Mouse (Mus musculus) mouse trophoblast stem cell (cell line): ENCODE results near the gene Rabep1.
"Not testable (repeated sequence)": the region's sequence is repeated elsewhere in the genome, so short reads cannot be mapped to it uniquely, and the experiment has no call there.

Source experiments
- in situ Hi-C, 2 experiments: fragments of 300-500 bp; cut with MseI, MboI; formaldehyde crosslinking; loops; 2 replicates in 1 of 2; 3 replicates in 1 of 2; pipeline ENCODE4 v1.15.1; 2025

Rabep1 gene

GRCm38 (mm10) chr11:70828975-70829615 is 15.5 kb upstream of the Rabep1 start:
- in situ Hi-C loops = no loop called here

- in situ Hi-C loops = no loop called here
These were observed 13.4 kb upstream of the Rabep1 start for GRCm38 (mm10) chr11:70831201-70831600.

- in situ Hi-C loops = no loop called here
These were observed 11.2 kb upstream of the Rabep1 start for GRCm38 (mm10) chr11:70833408-70833807.

DNA sequence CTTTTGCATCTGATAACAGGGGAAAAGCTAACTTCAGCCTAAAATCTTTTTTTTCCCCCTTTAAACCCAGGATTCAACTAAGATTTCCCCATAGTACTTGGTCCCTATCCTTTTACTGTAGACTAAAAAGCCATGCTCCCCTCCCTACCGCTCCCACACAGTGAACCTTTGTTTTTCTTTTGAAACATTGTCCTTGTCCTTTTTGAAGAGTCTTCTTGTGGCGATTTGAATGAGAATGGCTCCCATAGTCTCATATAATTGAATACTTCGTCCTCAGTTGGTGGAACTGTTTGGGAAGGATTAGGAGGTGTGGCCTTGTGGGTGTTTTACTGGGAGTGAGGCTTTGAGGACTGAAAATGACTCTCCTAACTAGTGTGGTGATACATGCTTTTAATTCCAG is 10.7 kb upstream of the Rabep1 start:
- in situ Hi-C loops = no loop called here

- in situ Hi-C loops = no loop called here
These were observed 9.2 kb upstream of the Rabep1 start for GRCm38 (mm10) chr11:70835381-70835831.

DNA sequence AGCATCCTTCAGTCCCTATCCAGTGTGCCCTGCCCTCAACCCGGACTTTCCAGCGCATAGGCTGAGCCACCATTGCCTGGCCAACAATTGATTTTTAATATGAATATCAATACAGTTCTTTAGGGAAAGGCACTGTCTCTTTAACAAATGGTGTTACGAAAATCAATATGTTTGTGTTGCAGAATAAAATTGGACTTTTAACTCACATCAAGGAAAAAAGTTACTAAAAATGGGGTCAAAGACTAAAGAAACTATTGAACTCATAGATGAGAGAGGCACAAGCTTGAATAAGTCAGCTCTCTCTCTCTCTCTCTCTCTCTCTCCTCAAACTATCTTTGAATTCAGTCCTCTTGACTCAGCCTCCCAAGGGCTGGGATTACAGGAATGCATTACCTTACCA is 7.5 kb upstream of the Rabep1 start:
- in situ Hi-C loops = no loop called here

DNA sequence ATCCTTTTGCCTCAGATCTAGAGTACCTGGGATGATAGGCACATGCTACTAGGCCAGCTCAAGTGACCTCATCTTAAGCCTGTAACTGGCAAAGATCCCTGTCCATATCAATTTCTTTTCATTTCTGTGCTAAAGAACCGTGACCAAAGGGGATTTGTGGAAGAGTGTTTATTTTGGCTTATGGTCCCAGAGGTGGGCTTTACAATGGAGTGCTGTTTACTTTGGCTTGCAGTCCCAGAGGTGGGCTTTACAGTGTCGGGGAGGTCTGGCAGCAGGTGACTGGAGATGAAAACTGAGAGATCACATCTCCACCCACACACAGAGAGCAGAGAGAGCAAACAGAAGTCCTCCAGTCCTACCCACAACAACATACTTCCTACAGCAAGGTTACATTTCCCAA is 6.0 kb upstream of the Rabep1 start:
- in situ Hi-C loops = no loop called here

DNA sequence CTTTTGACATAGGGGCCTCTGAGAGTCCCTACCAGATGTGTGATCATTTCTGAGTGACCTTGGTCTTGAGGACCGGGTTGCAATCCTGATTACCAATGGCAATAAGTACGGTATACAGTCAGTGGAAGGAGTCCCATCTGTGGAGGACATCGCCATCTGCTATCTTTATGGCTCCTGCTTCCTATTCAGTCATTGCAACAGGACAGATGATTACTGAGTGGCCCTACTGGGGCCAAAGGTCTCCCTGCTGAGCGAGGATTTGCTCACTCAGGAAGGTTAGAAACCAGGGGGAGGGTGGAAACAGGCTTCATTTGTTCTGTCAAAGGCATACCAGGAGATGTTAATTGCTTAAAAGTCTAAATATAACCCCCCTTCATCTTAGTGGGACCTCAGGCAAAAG is 1.6 kb upstream of the Rabep1 start:
- in situ Hi-C loops = no loop called here

DNA sequence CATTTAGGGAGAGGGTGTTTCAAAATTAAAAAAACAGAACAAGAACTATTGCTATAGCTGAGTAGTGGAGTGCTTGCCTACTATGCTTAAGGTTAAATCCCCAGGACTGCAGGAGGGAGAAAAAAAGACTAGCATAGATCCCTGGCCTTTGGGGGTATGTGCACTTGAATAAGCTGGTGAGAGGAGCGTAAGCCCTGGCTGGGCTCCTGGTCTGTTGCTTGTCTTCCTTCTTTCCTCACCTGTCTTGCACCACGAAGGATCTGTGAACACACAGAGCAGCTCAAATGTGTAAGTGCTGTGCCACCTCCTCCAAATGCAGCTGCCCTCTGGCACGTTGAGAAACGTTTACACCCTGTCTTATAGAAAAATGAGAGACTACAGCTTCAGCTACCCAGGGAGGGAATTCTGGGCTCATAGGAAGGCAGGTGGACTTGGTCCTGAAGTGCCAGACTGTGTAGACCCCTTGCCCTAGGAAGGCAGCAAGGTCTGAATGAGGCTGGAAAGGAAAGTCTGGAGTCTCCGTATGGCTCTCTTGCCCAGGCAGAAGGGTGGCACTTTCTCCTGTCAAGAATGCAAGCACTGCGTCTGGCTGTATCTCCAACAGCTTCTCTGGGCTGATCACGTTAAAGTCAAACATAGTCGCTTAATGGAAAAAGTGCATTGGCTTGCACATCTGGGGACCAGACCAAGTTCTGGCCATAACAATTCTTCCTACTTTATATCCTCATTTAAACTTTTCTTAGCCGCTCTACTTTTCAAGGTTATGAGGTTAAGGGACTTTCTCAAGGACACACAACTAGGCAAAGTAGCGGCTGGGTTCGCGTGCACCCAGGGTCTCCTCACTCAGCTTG is 652 bp upstream of the Rabep1 start:
- in situ Hi-C loops = no loop called here

DNA sequence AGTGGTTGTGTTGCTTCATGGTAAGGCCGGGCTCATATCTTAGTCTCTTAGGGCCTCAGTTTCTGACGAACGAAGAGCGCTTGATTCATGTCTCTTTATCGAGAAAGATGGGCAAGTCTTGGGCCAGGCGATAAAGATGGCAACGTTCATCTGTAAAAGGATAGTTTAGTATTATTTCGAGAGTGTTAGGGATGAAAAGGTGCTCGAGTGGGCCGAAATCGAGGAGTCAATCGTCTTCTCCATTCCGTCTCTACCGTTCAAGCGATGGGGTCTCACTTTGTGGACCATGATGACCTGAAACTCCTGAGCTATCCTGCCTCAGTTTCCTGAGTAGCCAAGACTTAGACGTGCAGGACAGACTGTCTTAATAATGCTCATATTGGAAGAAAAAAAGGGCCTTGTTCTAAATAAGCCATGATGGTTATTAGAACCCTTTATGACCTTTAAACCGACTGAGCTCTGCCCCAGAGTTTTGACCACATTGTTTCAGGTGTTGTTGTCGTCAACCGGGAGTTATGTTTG is 940 bp downstream of the Rabep1 start:
- in situ Hi-C loops = no loop called here

- in situ Hi-C loops = no loop called here
These were observed 1.5 kb downstream of the Rabep1 start for GRCm38 (mm10) chr11:70846029-70846428.

GRCm38 (mm10) chr11:70860371-70860770 is 15.8 kb downstream of the Rabep1 start:
- in situ Hi-C loops = no loop called here

GRCm38 (mm10) chr11:70863204-70863603 is 18.6 kb downstream of the Rabep1 start:
- in situ Hi-C loops = not testable (repeated sequence)

DNA sequence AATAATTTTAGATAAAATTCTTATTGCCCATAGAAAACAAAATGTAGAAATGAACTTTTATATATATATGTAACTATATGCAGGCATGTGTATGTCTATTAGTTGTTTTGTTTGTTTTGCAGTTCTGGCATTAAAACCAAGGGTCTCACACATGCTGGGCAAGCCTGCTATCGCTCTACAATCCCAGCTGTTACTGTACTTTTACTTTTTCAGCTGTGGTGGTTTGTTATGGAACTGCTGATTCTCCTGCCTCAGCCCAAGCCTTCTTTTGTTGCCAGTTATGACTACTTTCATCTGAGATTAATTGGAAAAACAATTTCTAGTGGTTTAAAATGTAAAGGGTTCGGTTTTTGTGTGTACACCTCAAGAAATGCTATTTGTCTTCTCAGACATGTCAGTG is 20.6 kb downstream of the Rabep1 start:
- in situ Hi-C loops = no loop called here

- in situ Hi-C loops = no loop called here
These were observed 24.7 kb downstream of the Rabep1 start for GRCm38 (mm10) chr11:70869263-70869662.

GRCm38 (mm10) chr11:70869811-70870210 is 25.2 kb downstream of the Rabep1 start:
- in situ Hi-C loops = no loop called here

DNA sequence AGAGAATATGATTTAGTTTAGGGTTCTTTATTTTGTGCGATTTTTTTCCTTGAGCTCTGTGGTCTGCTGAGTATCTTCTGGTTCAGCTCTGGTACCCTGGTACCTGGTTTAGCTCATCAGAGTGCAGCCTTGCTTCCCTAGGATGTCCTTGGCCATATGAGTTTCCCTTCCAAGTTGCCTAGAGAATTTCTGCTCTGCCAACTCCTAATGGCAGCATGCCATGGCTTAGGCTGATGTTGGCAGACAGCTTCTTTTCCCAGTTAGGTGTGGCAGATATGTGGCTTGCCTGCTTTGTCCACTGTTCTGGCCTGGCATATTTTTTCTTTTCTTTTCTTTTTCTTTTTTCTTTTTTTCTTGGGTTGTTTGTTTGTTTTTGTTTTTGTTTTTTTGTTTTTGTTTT is 25.8 kb downstream of the Rabep1 start:
- in situ Hi-C loops = no loop called here

DNA sequence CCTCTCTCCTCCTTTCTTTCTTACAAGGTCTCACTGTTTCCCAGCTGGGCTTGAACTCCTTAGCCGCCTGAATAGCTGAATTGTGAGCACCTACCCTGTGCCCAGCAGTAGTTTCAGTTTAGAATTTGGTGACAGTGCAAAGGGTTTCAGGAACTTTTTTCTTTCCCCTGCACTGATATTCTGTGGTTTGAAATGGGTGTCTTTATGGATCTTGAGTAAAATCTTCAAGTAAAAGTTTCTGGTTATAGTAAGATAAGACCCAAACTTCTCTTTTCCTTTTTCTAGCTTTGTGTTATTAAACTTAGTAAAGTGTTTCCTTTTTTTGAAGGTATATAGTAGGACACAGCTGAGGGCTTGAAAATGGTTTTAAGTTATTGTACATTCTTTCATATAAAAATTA is 26.5 kb downstream of the Rabep1 start:
- in situ Hi-C loops = no loop called here

DNA sequence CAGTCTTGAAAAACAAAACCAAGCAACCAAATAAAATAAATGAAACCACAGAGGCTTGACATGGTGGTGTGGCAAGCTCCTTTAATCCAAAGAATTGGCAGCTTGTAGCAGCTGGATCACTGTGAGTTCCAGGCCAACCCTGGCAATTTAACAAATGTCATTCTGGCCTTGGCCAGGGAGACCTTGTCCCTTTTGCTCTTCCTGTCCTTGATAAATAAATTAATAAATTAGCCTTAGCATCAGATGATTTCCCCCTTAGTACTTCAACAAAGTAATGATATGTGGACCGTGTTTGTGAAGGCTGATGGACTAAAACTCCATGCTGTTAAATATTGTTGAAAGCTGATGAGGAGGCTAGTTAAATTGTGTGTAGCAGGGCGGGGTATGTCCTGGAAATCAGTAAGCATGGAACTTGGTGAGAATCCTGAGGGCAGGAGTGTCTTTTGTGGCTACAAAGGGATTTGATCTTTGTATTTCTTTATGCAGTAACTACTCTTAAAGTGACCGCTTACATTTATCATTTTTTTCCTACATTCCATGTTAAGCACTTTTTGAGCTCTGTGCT is 27.3 kb downstream of the Rabep1 start:
- in situ Hi-C loops = no loop called here

GRCm38 (mm10) chr11:70873846-70874613 is 29.5 kb downstream of the Rabep1 start:
- in situ Hi-C loops = no loop called here

DNA sequence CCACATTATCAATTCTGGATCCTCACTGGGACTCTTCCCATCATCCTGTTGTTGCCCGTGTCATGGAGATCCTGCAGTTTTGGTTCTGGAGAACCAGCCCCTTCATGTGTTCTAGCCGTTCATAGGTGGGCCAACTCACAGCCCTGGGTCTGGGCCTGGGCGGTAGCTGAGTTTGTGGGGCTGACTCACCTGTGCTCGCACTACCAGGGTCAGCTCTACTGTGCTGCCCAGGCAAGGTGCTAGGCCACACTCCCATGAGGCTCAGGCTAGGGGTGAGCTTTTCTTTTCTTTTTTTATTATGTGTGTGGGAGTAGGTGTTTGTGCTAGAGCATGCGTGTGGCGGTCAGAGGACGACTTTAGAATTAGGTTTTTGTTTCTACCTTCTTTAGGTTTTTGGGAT is 33.1 kb downstream of the Rabep1 start:
- in situ Hi-C loops = no loop called here

DNA sequence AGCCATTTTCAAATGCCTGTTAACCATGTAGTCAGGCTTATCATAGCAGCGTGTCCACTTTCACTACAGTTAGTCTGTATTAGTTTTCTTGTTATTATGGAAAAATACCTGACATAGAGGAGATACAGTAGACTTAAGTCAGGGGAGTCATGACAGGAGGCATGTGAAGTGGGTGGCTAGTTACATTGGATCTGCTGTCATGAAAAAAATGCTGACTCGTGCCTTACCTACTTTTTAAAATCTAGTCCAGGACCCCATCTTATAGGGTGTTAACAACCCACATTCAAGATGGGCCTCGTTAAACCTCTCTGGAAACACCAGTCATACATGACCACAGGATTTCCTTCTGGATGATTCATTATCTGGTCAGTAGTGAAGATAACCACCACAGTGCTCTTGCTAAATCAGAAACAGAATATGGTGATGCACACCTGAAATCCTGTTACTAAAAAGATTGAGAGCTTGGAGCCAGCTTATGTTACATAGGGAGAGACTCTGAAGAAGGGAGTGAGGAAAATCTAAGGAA is 38.4 kb downstream of the Rabep1 start:
- in situ Hi-C loops = no loop called here
